Mouse (Mus musculus): ENCODE measurements around the gene Efemp2.

Gene Efemp2

GRCm38 (mm10) chr19:5451766-5452165 is 22.0 kb upstream of the Efemp2 start:
- no peak for DNase-seq (ENCODE audit: low read depth, low spot score)

GRCm38 (mm10) chr19:5455037-5455436 is 18.7 kb upstream of the Efemp2 start:
- DNase-seq (ENCODE audit: low read depth, low spot score) = no peak

- no peak for DNase-seq (ENCODE audit: low read depth, low spot score)
Measured at GRCm38 (mm10) chr19:5455568-5455967, 18.2 kb upstream of the Efemp2 start.

- DNase-seq (ENCODE audit: low read depth, low spot score) = no peak
Measured at GRCm38 (mm10) chr19:5456241-5456921, 17.4 kb upstream of the Efemp2 start.

- peak; percentile 93 for DNase-seq (ENCODE audit: low read depth, low spot score)
Measured at GRCm38 (mm10) chr19:5456922-5457745, 16.6 kb upstream of the Efemp2 start.

- no peak for DNase-seq (ENCODE audit: low read depth, low spot score)
Measured at GRCm38 (mm10) chr19:5457746-5458442, 15.9 kb upstream of the Efemp2 start, which contains the start of gene Ccdc85b. Gene Ccdc85b (minus strand): TSS chr19:5457894.

- no peak for DNase-seq (ENCODE audit: low read depth, low spot score)
Measured at GRCm38 (mm10) chr19:5459019-5459418, 14.7 kb upstream of the Efemp2 start.

GRCm38 (mm10) chr19:5459896-5460295 is 13.9 kb upstream of the Efemp2 start:
- DNase-seq (ENCODE audit: low read depth, low spot score) = no peak

GRCm38 (mm10) chr19:5460465-5460911 is 13.3 kb upstream of the Efemp2 start, which contains the start of gene Fibp:
Gene Fibp (plus strand): TSS chr19:5460615.
- DNase-seq (ENCODE audit: low read depth, low spot score) = peak; percentile 82

GRCm38 (mm10) chr19:5461411-5461810 is 12.3 kb upstream of the Efemp2 start:
- no peak for DNase-seq (ENCODE audit: low read depth, low spot score)

GRCm38 (mm10) chr19:5463212-5463611 is 10.5 kb upstream of the Efemp2 start:
- no peak for DNase-seq (ENCODE audit: low read depth, low spot score)

GRCm38 (mm10) chr19:5463791-5464562 is 9.8 kb upstream of the Efemp2 start:
- no peak for DNase-seq (ENCODE audit: low read depth, low spot score)

GRCm38 (mm10) chr19:5465037-5465436 is 8.7 kb upstream of the Efemp2 start:
- no peak for DNase-seq (ENCODE audit: low read depth, low spot score)

GRCm38 (mm10) chr19:5466916-5467500 is 6.7 kb upstream of the Efemp2 start:
- no peak for DNase-seq (ENCODE audit: low read depth, low spot score)

GRCm38 (mm10) chr19:5468374-5468773 is 5.4 kb upstream of the Efemp2 start, which contains the start of gene Ctsw:
Gene Ctsw (minus strand): TSS chr19:5468507.
- no peak for DNase-seq (ENCODE audit: low read depth, low spot score)

GRCm38 (mm10) chr19:5471846-5472245 is 1.9 kb upstream of the Efemp2 start:
- no peak for DNase-seq (ENCODE audit: low read depth, low spot score)

- no peak for DNase-seq (ENCODE audit: low read depth, low spot score)
Measured at GRCm38 (mm10) chr19:5472857-5473256, 897 bp upstream of the Efemp2 start.

GRCm38 (mm10) chr19:5474281-5475068 is 721 bp downstream of the Efemp2 start:
- DNase-seq (ENCODE audit: low read depth, low spot score) = no peak

- no peak for DNase-seq (ENCODE audit: low read depth, low spot score)
Measured at GRCm38 (mm10) chr19:5475069-5475714, 1.4 kb downstream of the Efemp2 start.
